Mouse (Mus musculus): Measurements from ENCODE around the gene Slc9a1. TPM values are rescaled to one million over a fixed set of nuclear protein-coding genes. Genes with fewer than 3 reads are reported as not detected.

Slc9a1 gene
- 8.3 and 8.6 TPM in 2 replicates for polyA plus RNA-seq (2016; fragmentation: Nextera tagmentation; extraction: Ambion mirVana)

- H3K27ac ChIP-seq (replicated peaks), result peak within 1 kb of the TSS; percentile 94
- no peaks in the 10 kb centered on the region for H3K9me3 ChIP-seq (replicated peaks)
- H3K4me1 ChIP-seq, result peaks cover 43% of the 10 kb centered on the region
- peaks cover 2% of the 10 kb centered on the region for H3K36me3 ChIP-seq
- DNase-seq (ENCODE audit: low spot score), result peak; percentile 90
- 1% methylated on average over 40 of the region's 40 CpGs for WGBS
- no peaks in the 10 kb centered on the region for H3K27me3 ChIP-seq (ENCODE audit: low read depth, poor library complexity, severe bottlenecking)
- H3K4me3 ChIP-seq, result peak within 1 kb of the TSS; percentile 94
These were observed at the start of gene Slc9a1 for GRCm38 (mm10) chr4:133369553-133370297. Slc9a1 (plus strand) TSS chr4:133369706.

- Histone ChIP-seq H3K27me3 (ENCODE audit: low read depth, poor library complexity, severe bottlenecking) (no peaks in the 10 kb centered on the region), H3K4me3 (no peak overlapping the region), H3K4me1 (peaks cover 14% of the 10 kb centered on the region), H3K9me3 (replicated peaks) (no peaks in the 10 kb centered on the region), H3K36me3 (peaks cover 8% of the 10 kb centered on the region; the same call in 1 of the 2 replicates), H3K27ac (replicated peaks) (no peak overlapping the region)
- DNase-seq (ENCODE audit: low spot score), result no peak
- WGBS, result 87% methylated on average over 7 of the region's 7 CpGs
These were observed 41.4 kb upstream of the Slc9a1 start for GRCm38 (mm10) chr4:133328129-133328528.

- Histone ChIP-seq H3K4me3 (no peak overlapping the region), H3K27ac (replicated peaks) (no peak overlapping the region), H3K36me3 (peaks cover 3% of the 10 kb centered on the region; the same call in 1 of the 2 replicates), H3K27me3 (ENCODE audit: low read depth, poor library complexity, severe bottlenecking) (no peaks in the 10 kb centered on the region), H3K4me1 (peaks cover 22% of the 10 kb centered on the region), H3K9me3 (replicated peaks) (no peaks in the 10 kb centered on the region)
- DNase-seq (ENCODE audit: low spot score), result no peak
- 93% methylated on average over 4 of the region's 4 CpGs for WGBS
These were observed 39.2 kb upstream of the Slc9a1 start for GRCm38 (mm10) chr4:133330296-133330695.

- Histone ChIP-seq H3K4me3 (no peak overlapping the region), H3K4me1 (peaks cover 28% of the 10 kb centered on the region), H3K27ac (replicated peaks) (no peak overlapping the region), H3K9me3 (replicated peaks) (no peaks in the 10 kb centered on the region), H3K36me3 (peaks cover 6% of the 10 kb centered on the region; the same call in 1 of the 2 replicates), H3K27me3 (ENCODE audit: low read depth, poor library complexity, severe bottlenecking) (no peaks in the 10 kb centered on the region)
- DNase-seq (ENCODE audit: low spot score), result no peak
- WGBS, result 27% methylated on average over 6 of the region's 6 CpGs
These were observed 36.2 kb upstream of the Slc9a1 start for GRCm38 (mm10) chr4:133333306-133333705.

- no peak for DNase-seq (ENCODE audit: low spot score)
- Histone ChIP-seq H3K36me3 (peaks cover 6% of the 10 kb centered on the region; the same call in 1 of the 2 replicates), H3K4me3 (peak overlapping the region; percentile 91), H3K9me3 (replicated peaks) (no peaks in the 10 kb centered on the region), H3K4me1 (peaks cover 33% of the 10 kb centered on the region), H3K27me3 (ENCODE audit: low read depth, poor library complexity, severe bottlenecking) (no peaks in the 10 kb centered on the region), H3K27ac (replicated peaks) (peak overlapping the region; percentile 92)
- WGBS, result 18% methylated on average over 14 of the region's 14 CpGs
These were observed 31.5 kb upstream of the Slc9a1 start for GRCm38 (mm10) chr4:133337833-133338520.

GRCm38 (mm10) chr4:133338521-133339095, 30.9 kb upstream of the Slc9a1 start:
- DNase-seq (ENCODE audit: low spot score), result no peak
- Histone ChIP-seq H3K36me3 (peaks cover 6% of the 10 kb centered on the region; the same call in 1 of the 2 replicates), H3K27ac (replicated peaks) (peak overlapping the region; percentile 92), H3K27me3 (ENCODE audit: low read depth, poor library complexity, severe bottlenecking) (no peaks in the 10 kb centered on the region), H3K4me1 (peaks cover 27% of the 10 kb centered on the region), H3K4me3 (peak overlapping the region; percentile 91), H3K9me3 (replicated peaks) (no peaks in the 10 kb centered on the region)
- 0% methylated on average over 39 of the region's 39 CpGs for WGBS

GRCm38 (mm10) chr4:133339148-133339749, 30.3 kb upstream of the Slc9a1 start:
- peak; percentile 96 for DNase-seq (ENCODE audit: low spot score)
- peak overlapping the region; percentile 92 for H3K27ac ChIP-seq (replicated peaks)
- under 1% methylated on average over 60 of the region's 60 CpGs for WGBS
- H3K36me3 ChIP-seq, result peaks cover 6% of the 10 kb centered on the region; the same call in 1 of the 2 replicates
- peak overlapping the region; percentile 91 for H3K4me3 ChIP-seq
- no peaks in the 10 kb centered on the region for H3K27me3 ChIP-seq (ENCODE audit: low read depth, poor library complexity, severe bottlenecking)
- H3K4me1 ChIP-seq, result peaks cover 22% of the 10 kb centered on the region
- H3K9me3 ChIP-seq (replicated peaks), result no peaks in the 10 kb centered on the region

GRCm38 (mm10) chr4:133340217-133340616, 29.3 kb upstream of the Slc9a1 start:
- 86% methylated on average over 2 of the region's 2 CpGs for WGBS
- no peak overlapping the region for H3K4me3 ChIP-seq
- DNase-seq (ENCODE audit: low spot score), result no peak
- peaks cover 4% of the 10 kb centered on the region; the same call in 1 of the 2 replicates for H3K36me3 ChIP-seq
- no peaks in the 10 kb centered on the region for H3K9me3 ChIP-seq (replicated peaks)
- H3K27ac ChIP-seq (replicated peaks), result no peak overlapping the region
- no peaks in the 10 kb centered on the region for H3K27me3 ChIP-seq (ENCODE audit: low read depth, poor library complexity, severe bottlenecking)
- H3K4me1 ChIP-seq, result peaks cover 22% of the 10 kb centered on the region

GRCm38 (mm10) chr4:133344112-133344511, 25.4 kb upstream of the Slc9a1 start:
- peak; percentile 34 for DNase-seq (ENCODE audit: low spot score)
- no peak overlapping the region for H3K27ac ChIP-seq (replicated peaks)

GRCm38 (mm10) chr4:133345702-133346101, 23.8 kb upstream of the Slc9a1 start:
- Histone ChIP-seq H3K36me3 (no peaks in the 10 kb centered on the region), H3K4me3 (no peak overlapping the region), H3K27me3 (ENCODE audit: low read depth, poor library complexity, severe bottlenecking) (no peaks in the 10 kb centered on the region), H3K27ac (replicated peaks) (no peak overlapping the region), H3K9me3 (replicated peaks) (no peaks in the 10 kb centered on the region), H3K4me1 (no peaks in the 10 kb centered on the region)
- no peak for DNase-seq (ENCODE audit: low spot score)
- 91% methylated on average over 6 of the region's 6 CpGs for WGBS

More at GRCm38 (mm10) chr4:133344112-133344511, 25.4 kb upstream of the Slc9a1 start:
- no peaks in the 10 kb centered on the region for H3K27me3 ChIP-seq (ENCODE audit: low read depth, poor library complexity, severe bottlenecking)
- no peaks in the 10 kb centered on the region for H3K36me3 ChIP-seq
- 18% methylated on average over 4 of the region's 4 CpGs for WGBS
- H3K4me1 ChIP-seq, result peaks cover 6% of the 10 kb centered on the region
- no peak overlapping the region for H3K4me3 ChIP-seq
- no peaks in the 10 kb centered on the region for H3K9me3 ChIP-seq (replicated peaks)

GRCm38 (mm10) chr4:133346577-133346976, 22.9 kb upstream of the Slc9a1 start:
- no peak overlapping the region for H3K4me3 ChIP-seq
- H3K27me3 ChIP-seq (ENCODE audit: low read depth, poor library complexity, severe bottlenecking), result no peaks in the 10 kb centered on the region
- no peak overlapping the region for H3K27ac ChIP-seq (replicated peaks)
- no peak for DNase-seq (ENCODE audit: low spot score)
- H3K36me3 ChIP-seq, result no peaks in the 10 kb centered on the region
- 88% methylated on average over 4 of the region's 4 CpGs for WGBS
- H3K9me3 ChIP-seq (replicated peaks), result no peaks in the 10 kb centered on the region
- H3K4me1 ChIP-seq, result no peaks in the 10 kb centered on the region

- WGBS, result 68% methylated on average over 4 of the region's 4 CpGs
- Histone ChIP-seq H3K4me3 (no peak overlapping the region), H3K36me3 (no peaks in the 10 kb centered on the region), H3K27me3 (ENCODE audit: low read depth, poor library complexity, severe bottlenecking) (no peaks in the 10 kb centered on the region), H3K9me3 (replicated peaks) (no peaks in the 10 kb centered on the region), H3K4me1 (no peaks in the 10 kb centered on the region), H3K27ac (replicated peaks) (no peak overlapping the region)
- DNase-seq (ENCODE audit: low spot score), result no peak
These were observed 21.9 kb upstream of the Slc9a1 start for GRCm38 (mm10) chr4:133347624-133348023.

All from midbrain, embryonic 10.5 days (tissue).